Mouse (Mus musculus) midbrain, embryonic 11.5 days (tissue): ENCODE results near the gene Zbtb37. TPM values are rescaled to one million over a fixed set of nuclear protein-coding genes. Genes with fewer than 3 reads are reported as not detected.

Source experiments
- ATAC-seq: fragments of 200-750 bp; cut with Nextera tagmentation; 2 replicates; pipeline ENCODE4 v1.8.0; 2017; ENCODE audit warnings: moderate TSS enrichment, moderate library complexity; ENCODE audit not compliant: low FRiP score
- DNase-seq: peaks from one replicate; pipeline ENCODE4 v3.0.0; 2015; ENCODE audit warnings: low spot score; ENCODE audit errors: missing footprints
- H3K27ac ChIP-seq: fragments of 300-500 bp; sonication (generic); 2 replicates; pipeline ENCODE4 v1.5.1; 2014; ENCODE audit warnings: low read depth, low read length
- H3K27me3 ChIP-seq: fragments of 300-500 bp; sonication (generic); 2 replicates; pipeline ENCODE4 v1.6.1; 2014; ENCODE audit warnings: mild to moderate bottlenecking, low read length, moderate library complexity, mixed read lengths; ENCODE audit not compliant: control insufficient read depth, insufficient read depth
- H3K36me3 ChIP-seq: fragments of 300-500 bp; sonication (generic); 2 replicates; pipeline ENCODE4 v1.6.1; 2014; ENCODE audit warnings: mild to moderate bottlenecking, low read length, moderate library complexity, mixed read lengths; ENCODE audit not compliant: control insufficient read depth, insufficient read depth
- H3K4me1 ChIP-seq: fragments of 300-500 bp; sonication (generic); 2 replicates; pipeline ENCODE4 v1.6.1; 2014; ENCODE audit warnings: low read length; ENCODE audit not compliant: control insufficient read depth, insufficient read depth
- H3K4me2 ChIP-seq: fragments of 300-500 bp; sonication (generic); 2 replicates; pipeline ENCODE4 v1.6.1; 2014; ENCODE audit warnings: mild to moderate bottlenecking, moderate library complexity
- H3K4me3 ChIP-seq: fragments of 300-500 bp; sonication (generic); 2 replicates; pipeline ENCODE4 v1.5.1; 2014; ENCODE audit warnings: low read depth, low read length
- H3K9ac ChIP-seq: fragments of 300-500 bp; sonication (generic); 2 replicates; pipeline ENCODE4 v1.6.1; 2014; ENCODE audit warnings: low read length
- H3K9me3 ChIP-seq: fragments of 300-500 bp; sonication (generic); 2 replicates; pipeline ENCODE4 v1.6.1; 2016; ENCODE audit warnings: low read length; ENCODE audit not compliant: control insufficient read depth
- WGBS: fragments of 180-500 bp; shearing (Covaris S2); extraction: QIAGEN DNeasy Blood & Tissue Kit; methylation state at CpG from one replicate; pipeline ENCODE4 v1.1.7; 2014; 5-methylcytosine and 5-hydroxymethylcytosine counted together
- polyA plus RNA-seq: library from polyadenylated mRNA; unstranded; fragments of >200 nt; fragmentation: Nextera tagmentation; extraction: Ambion mirVana; gene quantifications from 2 replicates; pipeline ENCODE4 v1.2.1, GENCODE M21; 2014

Zbtb37 gene
- polyA plus RNA-seq, 1 experiment from 2014 or later: 15.0 TPM

DNA sequence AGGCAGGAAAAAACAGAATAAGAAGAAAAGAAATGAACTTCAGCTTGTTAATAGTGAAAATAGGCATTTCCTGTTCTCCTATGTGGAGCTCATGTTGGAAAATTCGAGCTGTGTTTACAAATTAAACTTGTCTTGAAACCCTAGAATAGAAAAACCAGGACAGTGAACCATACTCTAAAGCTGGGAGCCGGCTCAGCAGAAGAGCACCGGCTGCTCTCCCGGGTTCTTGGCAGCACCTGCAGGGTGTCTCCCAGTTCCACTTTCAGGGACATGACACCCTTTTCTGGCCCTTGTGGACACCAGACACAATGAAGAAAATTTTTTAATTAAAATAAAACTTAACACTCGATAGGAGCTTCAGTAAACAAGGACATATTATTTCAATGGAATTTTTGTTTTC lies 66.0 kb downstream of the Zbtb37 start:
- no peaks in the 10 kb centered on the region for H3K9me3 ChIP-seq
- no peak for DNase-seq
- H3K9ac ChIP-seq: no peak overlapping the region
- H3K4me1 ChIP-seq: no peaks in the 10 kb centered on the region
- peaks cover 6% of the 10 kb centered on the region; the same call in 1 of the 2 replicates for H3K36me3 ChIP-seq
- WGBS: 91% methylated on average over 5 of the region's 5 CpGs
- H3K27me3 ChIP-seq: no peaks in the 10 kb centered on the region
- no peak overlapping the region for H3K4me2 ChIP-seq
- no peak overlapping the region for H3K4me3 ChIP-seq
- no peak for ATAC-seq
- no peak overlapping the region for H3K27ac ChIP-seq

- no peak for DNase-seq
- no peaks in the 10 kb centered on the region for H3K9me3 ChIP-seq
- no peak overlapping the region for H3K9ac ChIP-seq
- H3K27me3 ChIP-seq: no peaks in the 10 kb centered on the region
- 94% methylated on average over 1 of the region's 1 CpGs for WGBS
- peaks cover 17% of the 10 kb centered on the region for H3K36me3 ChIP-seq
- ATAC-seq: no peak
- H3K4me1 ChIP-seq: no peaks in the 10 kb centered on the region
- no peak overlapping the region for H3K4me2 ChIP-seq
- H3K27ac ChIP-seq: no peak overlapping the region
- no peak overlapping the region for H3K4me3 ChIP-seq
Measured at GRCm38 (mm10) chr1:160967268-160967667, 67.4 kb downstream of the Zbtb37 start.

DNA sequence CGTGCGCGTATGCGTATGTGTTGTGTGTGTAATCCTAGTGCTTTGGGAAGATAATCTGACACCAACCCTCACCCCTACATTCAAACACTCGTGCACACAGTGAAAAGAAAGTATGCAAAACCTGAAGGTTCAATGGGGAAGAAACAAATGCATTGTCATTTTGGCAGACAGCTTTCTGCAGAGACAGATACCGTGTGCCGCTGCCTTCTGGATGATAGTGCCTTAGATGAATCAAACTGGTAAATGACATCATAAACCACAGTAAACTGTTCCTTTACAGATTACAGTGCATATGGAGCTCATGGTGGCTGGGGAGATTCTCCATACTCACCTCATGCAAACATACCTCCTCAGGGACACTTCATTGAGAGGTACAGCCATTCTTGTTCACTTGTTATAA lies 71.5 kb downstream of the Zbtb37 start:
- ATAC-seq (no peak), DNase-seq (no peak)
- no peaks in the 10 kb centered on the region for H3K4me1 ChIP-seq
- no peak overlapping the region for H3K4me3 ChIP-seq
- H3K9me3 ChIP-seq: no peaks in the 10 kb centered on the region
- WGBS: 93% methylated on average over 7 of the region's 7 CpGs
- peaks cover 17% of the 10 kb centered on the region for H3K36me3 ChIP-seq
- H3K9ac ChIP-seq: no peak overlapping the region
- no peak overlapping the region for H3K27ac ChIP-seq
- H3K27me3 ChIP-seq: no peaks in the 10 kb centered on the region
- no peak overlapping the region for H3K4me2 ChIP-seq

Other genes with a start within 250 kb of the Zbtb37 start
- gene Rabgap1l, start 241.6 kb downstream of the Zbtb37 start, polyA plus RNA-seq: 12.2 and 12.8 TPM in 2 replicates
- gene Rc3h1, start 128.4 kb downstream of the Zbtb37 start, polyA plus RNA-seq: 8.6 and 8.8 TPM in 2 replicates
- gene Serpinc1, start 56.3 kb downstream of the Zbtb37 start, polyA plus RNA-seq: 1.4 and 1.9 TPM in 2 replicates
- 56.3 and 58.7 TPM in 2 replicates for gene Dars2, start 35.8 kb upstream of the Zbtb37 start, polyA plus RNA-seq
- gene Cenpl, start 35.9 kb upstream of the Zbtb37 start, polyA plus RNA-seq: 41.6 and 45.8 TPM in 2 replicates
- 19.8 and 20.3 TPM in 2 replicates for gene Klhl20, start 96.7 kb upstream of the Zbtb37 start, polyA plus RNA-seq
- 5.9 and 6.0 TPM in 2 replicates for gene Ankrd45, start 107.8 kb upstream of the Zbtb37 start, polyA plus RNA-seq
- not detected in 2 replicates for gene Tex50, start 124.5 kb upstream of the Zbtb37 start, polyA plus RNA-seq
- gene Prdx6, start 216.4 kb upstream of the Zbtb37 start, polyA plus RNA-seq: 389 and 403 TPM in 2 replicates